Mouse (Mus musculus) subcutaneous adipose tissue, adult 2 months (tissue): ENCODE measurements around the gene Pirt. TPM values are rescaled to one million over a fixed set of nuclear protein-coding genes. Genes with fewer than 3 reads are reported as not detected.

Source experiments
- polyA plus RNA-seq: library from polyadenylated mRNA; depleted of rRNA; stranded (reverse); fragments of >200 nt; gene quantifications from 2 replicates; pipeline ENCODE4 v1.2.3, GENCODE M21; 2012; ENCODE audit warnings: low replicate concordance; rRNA removed

Pirt gene
- not detected in 2 replicates for polyA plus RNA-seq

GRCm38 (mm10) chr11:66911811-66912210, at the start of gene Pirt:
Gene Pirt, plus strand, starts transcription at chr11:66911981.

GRCm38 (mm10) chr11:66956303-66956702, 44.5 kb downstream of the Pirt start, which contains the start of gene Tmem238l:
Gene Tmem238l, plus strand, starts transcription at chr11:66956638.

Other genes starting within 250 kb of the Pirt start
- gene Tmem238l, start 44.7 kb downstream of the Pirt start, polyA plus RNA-seq = 0.22 TPM in 1 of 2 replicates, not detected in the other
- gene Tmem220, start 113.2 kb downstream of the Pirt start, polyA plus RNA-seq = 3.0 and 6.5 TPM in 2 replicates
- gene Adprm, start 140.6 kb downstream of the Pirt start, polyA plus RNA-seq = 18.7 and 20.0 TPM in 2 replicates
- gene Sco1, start 140.7 kb downstream of the Pirt start, polyA plus RNA-seq = 4.3 and 5.3 TPM in 2 replicates
- gene Myh3, start 166.3 kb downstream of the Pirt start, polyA plus RNA-seq = not detected in 2 replicates